Mouse (Mus musculus) neutrophil, adult 83 days (primary cell): ENCODE data around the gene Cyp2e1. TPM values are rescaled to one million over a fixed set of nuclear protein-coding genes. Genes with fewer than 3 reads are reported as not detected.

Experiments used
- total RNA-seq, 2 experiments: library from RNA; stranded (reverse); gene quantifications; one replicate each; pipeline ENCODE4 v1.2.4; 2023

The Cyp2e1 gene
- total RNA-seq, result not detected

GRCm38 (mm10) chr7:140763447-140764020 lies at the start of gene Cyp2e1:
TSS of gene Cyp2e1 (plus strand) at chr7:140763739.

GRCm38 (mm10) chr7:140787406-140788052 lies 24.0 kb downstream of the Cyp2e1 start, which contains the start of gene Syce1:
TSS of gene Syce1 (minus strand) at chr7:140787852.

GRCm38 (mm10) chr7:140821653-140822329 lies 58.3 kb downstream of the Cyp2e1 start, which contains the start of gene Zfp941:
TSS of gene Zfp941 (minus strand) at chr7:140822178.

Other genes with a start within 250 kb of the Cyp2e1 start
- not detected for gene Olfr538, start 195.9 kb upstream of the Cyp2e1 start, total RNA-seq
- gene Olfr46, start 162.5 kb upstream of the Cyp2e1 start, total RNA-seq, result not detected
- not detected for gene Olfr61, start 134.8 kb upstream of the Cyp2e1 start, total RNA-seq
- gene Olfr53, start 117.3 kb upstream of the Cyp2e1 start, total RNA-seq, result not detected
- under 1 TPM in 1 of 2 experiments, not detected in 1; 0.02 TPM for gene Olfr539, start 103.8 kb upstream of the Cyp2e1 start, total RNA-seq
- under 1 TPM in 1 of 2 experiments, not detected in 1; 0.04 TPM for gene Olfr45, start 81.8 kb upstream of the Cyp2e1 start, total RNA-seq
- gene Olfr541, start 66.5 kb upstream of the Cyp2e1 start, total RNA-seq, result not detected
- not detected for gene Syce1, start 24.1 kb downstream of the Cyp2e1 start, total RNA-seq
- gene Zfp941, start 58.4 kb downstream of the Cyp2e1 start, total RNA-seq, result not detected
- gene Urah, start 71.3 kb downstream of the Cyp2e1 start, total RNA-seq, result not detected
- not detected for gene Scgb1c1, start 81.8 kb downstream of the Cyp2e1 start, total RNA-seq
- gene Odf3, start 84.1 kb downstream of the Cyp2e1 start, total RNA-seq, result not detected
- gene Gm45785, start 92.6 kb downstream of the Cyp2e1 start, total RNA-seq, result not detected
- 100 to 1,000 TPM in 1 of 2 experiments, 10 to 100 TPM in 1; 87.9 to 102 TPM for gene Ric8a, start 93.2 kb downstream of the Cyp2e1 start, total RNA-seq
- gene Bet1l, start 93.8 kb downstream of the Cyp2e1 start, total RNA-seq, result 10 to 100 TPM; 22.0 to 22.9 TPM
- 10 to 100 TPM; 93.4 to 95.3 TPM for gene Psmd13, start 118.2 kb downstream of the Cyp2e1 start, total RNA-seq
- 10 to 100 TPM; 12.0 to 13.0 TPM for gene Sirt3, start 118.6 kb downstream of the Cyp2e1 start, total RNA-seq
- not detected for gene Cox8b, start 136.7 kb downstream of the Cyp2e1 start, total RNA-seq
- not detected for gene Nlrp6, start 157.2 kb downstream of the Cyp2e1 start, total RNA-seq
- 10 to 100 TPM; 28.1 to 34.5 TPM for gene Pgghg, start 177.7 kb downstream of the Cyp2e1 start, total RNA-seq
- 1 to 10 TPM; 1.3 to 2.7 TPM for gene Ifitm5, start 186.6 kb downstream of the Cyp2e1 start, total RNA-seq
- gene Gm45717, start 192.2 kb downstream of the Cyp2e1 start, total RNA-seq, result not detected
- 100 to 1,000 TPM; 421 to 568 TPM for gene Ifitm2, start 192.2 kb downstream of the Cyp2e1 start, total RNA-seq
- 100 to 1,000 TPM; 245 to 419 TPM for gene Ifitm1, start 203.5 kb downstream of the Cyp2e1 start, total RNA-seq
- 100 to 1,000 TPM; 508 to 583 TPM for gene Ifitm3, start 247.0 kb downstream of the Cyp2e1 start, total RNA-seq